Mouse (Mus musculus): ENCODE measurements around the gene Tmem167b. TPM values are rescaled to one million over a fixed set of nuclear protein-coding genes. Genes with fewer than 3 reads are reported as not detected.

Gene Tmem167b
- polyA plus RNA-seq, 1 experiment from 2014 or later, result 47.3 TPM

GRCm38 (mm10) chr3:108523415-108523814, 38.9 kb downstream of the Tmem167b start:
- Histone ChIP-seq H3K27me3 (ENCODE audit: control insufficient read depth, insufficient read depth, low read length) (no peaks in the 10 kb centered on the region), H3K9me3 (replicated peaks; ENCODE audit: control insufficient read depth, low read length) (no peaks in the 10 kb centered on the region), H3K4me1 (ENCODE audit: control insufficient read depth, insufficient read depth, low read length) (no peaks in the 10 kb centered on the region), H3K4me3 (replicated peaks; ENCODE audit: low read length) (no peak overlapping the region), H3K9ac (ENCODE audit: low read length) (no peak overlapping the region), H3K36me3 (ENCODE audit: control insufficient read depth, insufficient read depth, low read length) (no peaks in the 10 kb centered on the region), H3K27ac (ENCODE audit: low read length) (no peak overlapping the region), H3K4me2 (ENCODE audit: low read depth, low read length) (no peak overlapping the region)
- no peak for ATAC-seq (ENCODE audit: insufficient read depth, low FRiP score)
- 83% methylated on average over 4 of the region's 4 CpGs for WGBS

GRCm38 (mm10) chr3:108518276-108518675, 44.0 kb downstream of the Tmem167b start:
- no peak overlapping the region for H3K27ac ChIP-seq (ENCODE audit: low read length)
- H3K36me3 ChIP-seq (ENCODE audit: control insufficient read depth, insufficient read depth, low read length), result no peaks in the 10 kb centered on the region
- H3K4me2 ChIP-seq (ENCODE audit: low read depth, low read length), result no peak overlapping the region
- WGBS, result 44% methylated on average over 4 of the region's 4 CpGs
- no peaks in the 10 kb centered on the region for H3K27me3 ChIP-seq (ENCODE audit: control insufficient read depth, insufficient read depth, low read length)
- H3K9ac ChIP-seq (ENCODE audit: low read length), result no peak overlapping the region
- H3K4me1 ChIP-seq (ENCODE audit: control insufficient read depth, insufficient read depth, low read length), result no peaks in the 10 kb centered on the region
- H3K9me3 ChIP-seq (replicated peaks; ENCODE audit: control insufficient read depth, low read length), result no peaks in the 10 kb centered on the region
- no peak overlapping the region for H3K4me3 ChIP-seq (replicated peaks; ENCODE audit: low read length)
- no peak for ATAC-seq (ENCODE audit: insufficient read depth, low FRiP score)

GRCm38 (mm10) chr3:108513465-108513864, 48.8 kb downstream of the Tmem167b start:
- Histone ChIP-seq H3K36me3 (ENCODE audit: control insufficient read depth, insufficient read depth, low read length) (no peaks in the 10 kb centered on the region), H3K4me2 (ENCODE audit: low read depth, low read length) (no peak overlapping the region), H3K9ac (ENCODE audit: low read length) (no peak overlapping the region), H3K27ac (ENCODE audit: low read length) (no peak overlapping the region), H3K4me3 (replicated peaks; ENCODE audit: low read length) (no peak overlapping the region), H3K9me3 (replicated peaks; ENCODE audit: control insufficient read depth, low read length) (no peaks in the 10 kb centered on the region), H3K27me3 (ENCODE audit: control insufficient read depth, insufficient read depth, low read length) (no peaks in the 10 kb centered on the region), H3K4me1 (ENCODE audit: control insufficient read depth, insufficient read depth, low read length) (peaks cover 9% of the 10 kb centered on the region; the same call in 1 of the 2 replicates)
- ATAC-seq (ENCODE audit: insufficient read depth, low FRiP score), result no peak
- 62% methylated on average over 3 of the region's 3 CpGs for WGBS

- Histone ChIP-seq H3K27ac (ENCODE audit: low read length) (no peak overlapping the region), H3K4me2 (ENCODE audit: low read depth, low read length) (no peak overlapping the region), H3K9ac (ENCODE audit: low read length) (peak overlapping the region; percentile 16; the same call in 1 of the 2 replicates), H3K9me3 (replicated peaks; ENCODE audit: control insufficient read depth, low read length) (no peaks in the 10 kb centered on the region), H3K36me3 (ENCODE audit: control insufficient read depth, insufficient read depth, low read length) (no peaks in the 10 kb centered on the region), H3K4me1 (ENCODE audit: control insufficient read depth, insufficient read depth, low read length) (peaks cover 9% of the 10 kb centered on the region; the same call in 1 of the 2 replicates), H3K4me3 (replicated peaks; ENCODE audit: low read length) (no peak overlapping the region), H3K27me3 (ENCODE audit: control insufficient read depth, insufficient read depth, low read length) (no peaks in the 10 kb centered on the region)
- ATAC-seq (ENCODE audit: insufficient read depth, low FRiP score), result no peak
- WGBS, result 31% methylated on average over 9 of the region's 9 CpGs
Observed at GRCm38 (mm10) chr3:108510716-108511483, 51.4 kb downstream of the Tmem167b start.

- Histone ChIP-seq H3K27me3 (ENCODE audit: control insufficient read depth, insufficient read depth, low read length) (no peaks in the 10 kb centered on the region), H3K4me3 (replicated peaks; ENCODE audit: low read length) (no peak overlapping the region), H3K9me3 (replicated peaks; ENCODE audit: control insufficient read depth, low read length) (no peaks in the 10 kb centered on the region), H3K36me3 (ENCODE audit: control insufficient read depth, insufficient read depth, low read length) (no peaks in the 10 kb centered on the region), H3K9ac (ENCODE audit: low read length) (no peak overlapping the region), H3K4me1 (ENCODE audit: control insufficient read depth, insufficient read depth, low read length) (peaks cover 9% of the 10 kb centered on the region; the same call in 1 of the 2 replicates), H3K27ac (ENCODE audit: low read length) (no peak overlapping the region), H3K4me2 (ENCODE audit: low read depth, low read length) (no peak overlapping the region)
- 73% methylated on average over 2 of the region's 2 CpGs for WGBS
- no peak for ATAC-seq (ENCODE audit: insufficient read depth, low FRiP score)
Observed at GRCm38 (mm10) chr3:108510156-108510555, 52.1 kb downstream of the Tmem167b start.

- ATAC-seq (ENCODE audit: insufficient read depth, low FRiP score), result no peak
- H3K4me1 ChIP-seq (ENCODE audit: control insufficient read depth, insufficient read depth, low read length), result peaks cover 9% of the 10 kb centered on the region; the same call in 1 of the 2 replicates
- no peaks in the 10 kb centered on the region for H3K9me3 ChIP-seq (replicated peaks; ENCODE audit: control insufficient read depth, low read length)
- H3K27ac ChIP-seq (ENCODE audit: low read length), result peak overlapping the region; percentile 56
- no peak overlapping the region for H3K4me2 ChIP-seq (ENCODE audit: low read depth, low read length)
- no peak overlapping the region for H3K9ac ChIP-seq (ENCODE audit: low read length)
- 59% methylated on average over 4 of the region's 4 CpGs for WGBS
- H3K4me3 ChIP-seq (replicated peaks; ENCODE audit: low read length), result no peak overlapping the region
- no peaks in the 10 kb centered on the region for H3K36me3 ChIP-seq (ENCODE audit: control insufficient read depth, insufficient read depth, low read length)
- H3K27me3 ChIP-seq (ENCODE audit: control insufficient read depth, insufficient read depth, low read length), result no peaks in the 10 kb centered on the region
Observed at GRCm38 (mm10) chr3:108508745-108509474, 53.4 kb downstream of the Tmem167b start.

Small RNAs within 50 kb of the gene (microRNA-seq; reads per million reads assigned to microRNA genes)
- not detected for gene Gm22860

Other genes with a start within 250 kb of the Tmem167b start
- not detected in 2 replicates for gene Mybphl, start 197.6 kb downstream of the Tmem167b start, polyA plus RNA-seq (2015; fragmentation: Nextera tagmentation; extraction: Ambion mirVana)
- 35.6 and 36.7 TPM in 2 replicates for gene Psrc1, start 178.6 kb downstream of the Tmem167b start, polyA plus RNA-seq (2015; fragmentation: Nextera tagmentation; extraction: Ambion mirVana)
- gene Celsr2, start 146.9 kb downstream of the Tmem167b start, polyA plus RNA-seq (2015; fragmentation: Nextera tagmentation; extraction: Ambion mirVana), result 14.4 and 17.4 TPM in 2 replicates
- gene Sars, start 117.3 kb downstream of the Tmem167b start, polyA plus RNA-seq (2015; fragmentation: Nextera tagmentation; extraction: Ambion mirVana), result 144 and 146 TPM in 2 replicates
- not detected in 2 replicates for gene 1700013F07Rik, start 28.3 kb downstream of the Tmem167b start, polyA plus RNA-seq (2015; fragmentation: Nextera tagmentation; extraction: Ambion mirVana)
- 35.4 and 36.3 TPM in 2 replicates for gene 5330417C22Rik, start 25.9 kb downstream of the Tmem167b start, polyA plus RNA-seq (2015; fragmentation: Nextera tagmentation; extraction: Ambion mirVana)
- 47.1 and 47.7 TPM in 2 replicates for gene Taf13, start 9.2 kb upstream of the Tmem167b start, polyA plus RNA-seq (2015; fragmentation: Nextera tagmentation; extraction: Ambion mirVana)
- gene Wdr47, start 28.8 kb upstream of the Tmem167b start, polyA plus RNA-seq (2015; fragmentation: Nextera tagmentation; extraction: Ambion mirVana), result 14.3 and 14.9 TPM in 2 replicates
- gene Clcc1, start 91.4 kb upstream of the Tmem167b start, polyA plus RNA-seq (2015; fragmentation: Nextera tagmentation; extraction: Ambion mirVana), result 74.3 and 81.4 TPM in 2 replicates
- 51.3 and 57.7 TPM in 2 replicates for gene Gpsm2, start 159.8 kb upstream of the Tmem167b start, polyA plus RNA-seq (2015; fragmentation: Nextera tagmentation; extraction: Ambion mirVana)
- gene Aknad1, start 177.2 kb upstream of the Tmem167b start, polyA plus RNA-seq (2015; fragmentation: Nextera tagmentation; extraction: Ambion mirVana), result 0.49 and 0.97 TPM in 2 replicates

Measured in stomach, embryonic 16.5 days (tissue).